ENCODE assay signal across 10 mouse cellular contexts in the genomic region with DNA sequence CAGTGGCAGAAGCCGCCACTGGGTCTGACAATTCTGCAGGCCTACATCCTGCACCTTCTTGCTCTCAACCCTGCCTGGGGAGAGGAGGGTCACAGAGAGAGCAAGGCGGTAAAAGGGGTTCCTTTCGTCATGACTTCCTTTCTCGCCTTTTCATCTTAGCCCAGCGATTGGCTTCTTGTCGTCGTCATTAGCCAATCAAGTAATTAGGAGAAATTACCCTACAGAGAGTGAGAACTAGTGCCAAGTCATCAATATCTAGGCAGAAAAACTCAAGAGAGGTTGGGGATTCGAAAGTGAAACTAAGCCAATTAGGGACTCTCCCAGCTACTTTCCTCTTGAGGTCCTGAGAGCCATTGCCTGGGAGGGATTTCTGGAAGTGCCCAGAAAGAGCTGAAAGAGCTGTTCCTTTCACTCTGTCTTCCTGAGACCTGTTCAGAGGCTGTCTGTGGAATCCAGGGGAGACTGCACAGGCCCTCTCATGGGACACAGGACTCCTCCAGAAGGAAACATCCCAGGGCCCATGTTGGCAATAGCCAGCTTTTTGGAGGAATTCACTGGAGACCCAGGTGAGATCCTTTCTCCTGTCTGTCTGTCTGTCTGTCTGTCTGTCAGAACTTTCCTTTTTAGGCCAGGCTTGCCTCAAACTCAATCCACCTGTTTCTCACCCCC. TPM values are rescaled to one million over a fixed set of nuclear protein-coding genes. Genes with fewer than 3 reads are reported as not detected.
A peak's percentile ranks its signal among the peaks of the same experiment; 100 is the strongest.
DNase-seq lines count a peak whose midpoint lies in the region; ATAC-seq and TF ChIP-seq lines count a peak whose summit lies in the region.
"Not testable (repeated sequence)": the region's sequence is repeated elsewhere in the genome, so short reads cannot be mapped to it uniquely, and the experiment has no call there.
"Had no signal": no experiment of that assay in that cellular context is flagged by ENCODE, and none has a peak within 500 bp of the region (broad histone marks: within the 10 kb centered on the region; RNA-seq: fewer than 3 reads in every experiment).

TSS of gene Gm19684 (plus strand) at position 327 of the 669 bp plus-strand sequence.

- not testable (repeated sequence) for H3K36me3 ChIP-seq in G1E (replicated peaks); hindbrain, embryonic 11.5 days (ENCODE audit: control insufficient read depth, insufficient read depth, low read length); lung, embryonic 14.5 days (ENCODE audit: insufficient read depth); neural tube, embryonic 12.5 days

- WGBS in hindbrain, embryonic 11.5 days = 10% methylated on average over 8 of the region's 8 CpGs
- WGBS in lung, embryonic 14.5 days = 4% methylated on average over 8 of the region's 8 CpGs
- 4% methylated on average over 8 of the region's 8 CpGs for WGBS in neural tube, embryonic 12.5 days

- H3K27me3 ChIP-seq in G1E (ENCODE audit: insufficient read depth, low read length); hindbrain, embryonic 11.5 days (ENCODE audit: control insufficient read depth, insufficient read depth, low read length); lung, embryonic 14.5 days (ENCODE audit: insufficient read depth, low read length): not testable (repeated sequence)
- peaks cover 37% of the 10 kb centered on the region for H3K27me3 ChIP-seq in neural tube, embryonic 12.5 days (replicated peaks)

- H3K9ac ChIP-seq in hindbrain, embryonic 11.5 days (ENCODE audit: low read depth, low read length); lung, embryonic 14.5 days; neural tube, embryonic 12.5 days: not testable (repeated sequence)

- H3K4me3 ChIP-seq in G1E (ENCODE audit: low read depth, low read length); hindbrain, embryonic 11.5 days (ENCODE audit: low read depth, low read length); neural tube, embryonic 12.5 days: not testable (repeated sequence)
- H3K4me3 ChIP-seq in lung, embryonic 14.5 days (ENCODE audit: low read depth, low read length) = 0 out of 2 replicates have a peak within 1 kb of the TSS, but pooled peaks have one; percentile 4

- H3K9me3 ChIP-seq in G1E (replicated peaks); hindbrain, embryonic 11.5 days (ENCODE audit: control insufficient read depth, low read length); lung, embryonic 14.5 days (ENCODE audit: low read depth, low read length); neural tube, embryonic 12.5 days: not testable (repeated sequence)

- peak; percentile 86 for ATAC-seq in G1E (ENCODE audit: extremely low read depth, insufficient number of reproducible peaks, low FRiP score, poor library complexity, severe bottlenecking)
- peak; percentile 72 for ATAC-seq in frontal cortex, adult (ENCODE audit: low TSS enrichment)
- ATAC-seq in hindbrain, embryonic 11.5 days (ENCODE audit: low FRiP score); neural tube, embryonic 12.5 days (ENCODE audit: low FRiP score, low read depth): not testable (repeated sequence)
- peak; percentile 79; the same call in 1 of the 2 replicates for ATAC-seq in lung, embryonic 14.5 days (ENCODE audit: insufficient read depth)

- DNase-seq in G1E (ENCODE audit: low spot score) = peak; percentile 35
- peak; percentile 28 for DNase-seq in c-Kit-positive CD71-positive TER-119-positive erythroid progenitor cells, embryonic 14.5 days (ENCODE audit: low spot score)
- peak; percentile 14 for DNase-seq in hindbrain, embryonic 11.5 days (ENCODE audit: low spot score)
- peak; percentile 18 to 35 for DNase-seq in kidney, postnatal 4 days
- peak; percentile 79 for DNase-seq in lung, embryonic 14.5 days
- DNase-seq in thymus, postnatal 0 days (ENCODE audit: low spot score) = peak; percentile 94

- not testable (repeated sequence) for H3K4me2 ChIP-seq in hindbrain, embryonic 11.5 days (replicated peaks; ENCODE audit: low read depth, low read length)
- peak within 1 kb of the TSS; percentile 47 for H3K4me2 ChIP-seq in lung, embryonic 14.5 days
- H3K4me2 ChIP-seq in neural tube, embryonic 12.5 days (replicated peaks) = peak within 1 kb of the TSS; percentile 36

- not testable (repeated sequence) for H3K27ac ChIP-seq in hindbrain, embryonic 11.5 days (ENCODE audit: low read depth, low read length); lung, embryonic 14.5 days (ENCODE audit: low read depth); neural tube, embryonic 12.5 days

- not testable (repeated sequence) for H3K4me1 ChIP-seq in G1E (ENCODE audit: insufficient read depth, low read depth, low read length); hindbrain, embryonic 11.5 days (replicated peaks; ENCODE audit: control insufficient read depth, insufficient read depth, low read length); lung, embryonic 14.5 days (ENCODE audit: insufficient read depth); neural tube, embryonic 12.5 days

- not testable (repeated sequence) for TF ChIP-seq CTCF in G1E (IDR thresholded peaks at IDR 0.05; ENCODE audit: low read depth, low read length); lung, embryonic 14.5 days (IDR thresholded peaks at IDR 0.05; ENCODE audit: low read depth)

RNA-seq across cellular contexts. Expression of gene Gm19684, which starts in this region (rescaled TPM):
- total RNA-seq in G1E (2014; fragmentation: Nextera tagmentation) (not detected in 2 replicates), G1E (2017) (0.11 TPM in 1 of 2 replicates, not detected in the other)
- polyA plus RNA-seq in G1E (2012) = 0.03 TPM in 1 of 2 replicates, not detected in the other
- not detected in 2 replicates for polyA plus RNA-seq in hindbrain, embryonic 11.5 days (2014; fragmentation: Nextera tagmentation; extraction: Ambion mirVana)
- not detected in 2 replicates for polyA plus RNA-seq in lung, embryonic 14.5 days (2014; fragmentation: Nextera tagmentation; extraction: Ambion mirVana)
- not detected in 2 replicates for polyA plus RNA-seq in neural tube, embryonic 12.5 days (2016; fragmentation: Nextera tagmentation; extraction: Ambion mirVana)
- polyA plus RNA-seq in thymus, postnatal 0 days (2015; fragmentation: Nextera tagmentation; extraction: Ambion mirVana) = 0.48 and 0.57 TPM in 2 replicates
- polyA plus RNA-seq: cerebellum, adult 2 months; hindbrain, embryonic 12.5 days had no signal

Comparison
In these comparisons a context has a peak if more than half of its experiments do, and no peak if none do; other contexts are left out.
1. Peak in DNase-seq and ATAC-seq in G1E; RNA of the gene not detected or under 1 TPM.
2. Peak in DNase-seq in hindbrain, embryonic 11.5 days; RNA of the gene not detected or under 1 TPM.
3. Peak in DNase-seq, ATAC-seq, H3K4me3 ChIP-seq and H3K4me2 ChIP-seq in lung, embryonic 14.5 days; RNA of the gene not detected or under 1 TPM.
4. Peak in DNase-seq in thymus, postnatal 0 days; RNA of the gene not detected or under 1 TPM.
5. DNase-seq: peak in every context shown above with its lines; median percentile 94 in thymus, postnatal 0 days; 79 in lung, embryonic 14.5 days; 35 in G1E; 28 in c-Kit-positive CD71-positive TER-119-positive erythroid progenitor cells, embryonic 14.5 days; 26 in kidney, postnatal 4 days; 14 in hindbrain, embryonic 11.5 days.